Mouse (Mus musculus): ENCODE results near the gene Ccdc62. TPM values are rescaled to one million over a fixed set of nuclear protein-coding genes. Genes with fewer than 3 reads are reported as not detected.

Ccdc62 gene
- polyA plus RNA-seq, 1 experiment from 2014 or later: 4.6 TPM

DNA sequence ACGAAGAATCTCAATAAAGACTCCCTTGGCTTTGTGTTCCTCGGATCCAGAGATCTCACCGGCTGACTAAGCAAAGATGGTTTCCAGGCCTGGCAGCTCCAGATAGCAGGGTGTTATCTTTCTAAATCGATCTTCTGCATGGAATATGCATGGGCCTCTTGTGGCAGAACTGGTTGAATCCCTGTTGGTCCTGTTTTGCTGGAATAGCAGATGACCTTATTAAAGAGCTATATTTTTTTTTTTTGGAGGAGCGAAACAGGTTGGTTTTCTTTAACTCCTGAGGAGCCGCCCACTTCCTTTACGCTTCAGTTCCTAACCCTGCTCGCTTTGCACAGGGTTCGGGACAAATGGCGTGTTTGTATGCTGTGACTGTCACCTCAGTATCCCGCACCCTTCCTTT lies 34.1 kb upstream of the Ccdc62 start:
- no peak for DNase-seq (ENCODE audit: low spot score, missing footprints)
- no peaks in the 10 kb centered on the region for H3K36me3 ChIP-seq (ENCODE audit: control insufficient read depth, insufficient read depth, low read length)
- H3K4me3 ChIP-seq (ENCODE audit: low read depth, low read length): no peak overlapping the region
- no peak overlapping the region for H3K9ac ChIP-seq (ENCODE audit: low read length)
- H3K9me3 ChIP-seq (ENCODE audit: control insufficient read depth, low read length): no peaks in the 10 kb centered on the region
- no peaks in the 10 kb centered on the region for H3K27me3 ChIP-seq (ENCODE audit: control insufficient read depth, insufficient read depth, low read length)
- no peak overlapping the region for H3K4me2 ChIP-seq
- H3K27ac ChIP-seq (ENCODE audit: low read depth, low read length): no peak overlapping the region
- no peak for ATAC-seq (ENCODE audit: low FRiP score)
- 88% methylated on average over 11 of the region's 11 CpGs for WGBS
- H3K4me1 ChIP-seq (ENCODE audit: control insufficient read depth, insufficient read depth, low read length): no peaks in the 10 kb centered on the region

DNA sequence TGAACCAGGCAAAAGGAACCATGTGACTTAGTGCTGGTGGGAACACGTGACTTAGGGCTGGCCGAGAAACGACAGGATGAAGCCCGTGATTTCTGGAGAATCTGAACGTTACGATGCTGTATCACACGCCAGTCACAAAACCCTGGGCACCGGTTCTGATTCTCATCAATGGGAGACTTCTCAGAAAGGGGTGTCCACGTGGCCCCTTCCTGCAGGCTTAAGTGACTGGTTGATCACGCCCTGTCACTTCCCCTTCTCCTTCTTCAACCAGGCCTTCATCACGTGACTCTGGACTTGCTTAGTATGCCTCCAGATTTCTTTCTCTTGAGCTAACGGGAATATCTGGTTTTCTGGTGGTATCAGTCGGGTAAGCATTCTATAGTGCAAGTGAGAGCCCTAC lies 33.1 kb upstream of the Ccdc62 start:
- 85% methylated on average over 13 of the region's 13 CpGs for WGBS
- no peak for DNase-seq (ENCODE audit: low spot score, missing footprints)

DNA sequence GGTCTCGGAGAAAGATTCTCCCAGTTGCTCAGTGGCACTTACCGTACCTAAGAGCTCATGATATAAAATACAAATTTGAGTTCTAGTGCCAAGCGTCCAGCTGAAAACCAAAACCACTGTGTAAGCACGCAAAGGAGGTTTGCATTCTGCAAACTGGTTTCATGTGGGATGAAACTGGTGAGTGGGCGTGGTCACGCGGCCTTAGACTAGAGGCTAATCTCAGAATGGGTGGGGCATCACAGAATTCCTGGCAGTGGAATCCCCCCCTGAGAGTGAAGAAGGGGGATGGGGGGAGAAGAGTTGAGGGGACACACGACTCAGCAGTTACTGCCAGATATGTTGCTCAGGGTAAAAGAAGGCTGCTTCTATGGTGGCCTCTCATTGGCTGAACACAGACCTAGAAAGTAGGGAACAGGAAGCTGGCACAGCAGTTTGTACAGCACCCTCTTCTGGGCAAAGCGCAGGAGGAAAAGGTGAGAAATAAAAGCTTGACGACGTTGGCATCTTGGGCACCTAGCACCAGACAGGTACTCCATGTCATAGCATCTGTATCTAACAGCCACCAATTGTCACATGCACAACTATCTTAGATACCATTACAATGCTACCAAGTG lies 26.3 kb upstream of the Ccdc62 start:
- H3K4me3 ChIP-seq (ENCODE audit: low read depth, low read length): no peak overlapping the region
- ATAC-seq (ENCODE audit: low FRiP score): no peak
- DNase-seq (ENCODE audit: low spot score, missing footprints): no peak
- WGBS: 73% methylated on average over 11 of the region's 11 CpGs
- H3K27ac ChIP-seq (ENCODE audit: low read depth, low read length): no peak overlapping the region
- peaks cover 2% of the 10 kb centered on the region; the same call in 1 of the 2 replicates for H3K36me3 ChIP-seq (ENCODE audit: control insufficient read depth, insufficient read depth, low read length)
- H3K4me1 ChIP-seq (ENCODE audit: control insufficient read depth, insufficient read depth, low read length): peaks cover 12% of the 10 kb centered on the region
- H3K27me3 ChIP-seq (ENCODE audit: control insufficient read depth, insufficient read depth, low read length): no peaks in the 10 kb centered on the region
- no peaks in the 10 kb centered on the region for H3K9me3 ChIP-seq (ENCODE audit: control insufficient read depth, low read length)
- no peak overlapping the region for H3K9ac ChIP-seq (ENCODE audit: low read length)
- no peak overlapping the region for H3K4me2 ChIP-seq

More for the DNA sequence above, 33.1 kb upstream of the Ccdc62 start:
- Histone ChIP-seq H3K4me2 (no peak overlapping the region), H3K4me1 (ENCODE audit: control insufficient read depth, insufficient read depth, low read length) (no peaks in the 10 kb centered on the region), H3K27ac (ENCODE audit: low read depth, low read length) (no peak overlapping the region), H3K36me3 (ENCODE audit: control insufficient read depth, insufficient read depth, low read length) (no peaks in the 10 kb centered on the region), H3K9ac (ENCODE audit: low read length) (no peak overlapping the region), H3K9me3 (ENCODE audit: control insufficient read depth, low read length) (no peaks in the 10 kb centered on the region), H3K27me3 (ENCODE audit: control insufficient read depth, insufficient read depth, low read length) (no peaks in the 10 kb centered on the region), H3K4me3 (ENCODE audit: low read depth, low read length) (no peak overlapping the region)
- no peak for ATAC-seq (ENCODE audit: low FRiP score)

DNA sequence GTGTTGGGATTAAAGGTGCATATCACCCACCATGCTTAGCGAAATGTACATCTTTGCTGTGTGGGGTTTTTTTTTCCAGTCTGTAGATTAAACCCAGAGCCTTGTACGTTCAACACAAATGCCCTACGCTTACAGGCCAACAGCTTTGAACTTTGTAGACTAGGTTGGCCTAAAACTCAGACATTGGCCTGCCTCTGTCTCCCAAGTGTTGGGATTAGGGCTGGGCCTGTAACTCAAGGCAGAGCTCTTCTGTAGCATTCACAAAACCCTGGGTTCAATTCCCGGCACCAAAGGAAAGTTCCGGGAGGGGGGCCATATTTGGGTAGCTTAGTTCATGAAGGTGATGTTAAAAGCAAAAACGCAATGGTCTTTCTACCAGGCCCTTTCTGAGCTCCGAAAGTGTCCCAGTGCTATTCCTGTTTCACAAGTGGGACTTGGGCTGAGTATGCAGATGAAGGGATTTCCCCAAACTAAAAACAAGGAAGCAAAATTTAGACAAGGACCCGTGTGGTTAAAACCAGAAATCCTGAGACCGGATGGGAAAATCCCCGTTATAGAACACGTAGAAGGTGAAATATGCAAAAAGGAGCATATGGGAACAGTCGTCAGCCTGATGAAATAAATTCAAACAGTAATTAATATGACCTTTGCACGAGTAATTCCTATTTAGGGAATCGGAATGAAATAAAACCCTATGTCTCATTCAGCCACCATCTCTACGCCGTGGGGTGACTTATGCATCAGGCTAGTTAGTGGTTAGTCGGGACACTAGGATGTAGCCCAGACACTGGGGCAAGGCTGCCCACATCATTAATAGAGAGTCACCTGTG lies 24.1 kb upstream of the Ccdc62 start:
- peak overlapping the region; percentile 27; the same call in 1 of the 2 replicates for H3K4me2 ChIP-seq
- peak overlapping the region; percentile 81; the same call in 1 of the 2 replicates for H3K4me3 ChIP-seq (ENCODE audit: low read depth, low read length)
- H3K36me3 ChIP-seq (ENCODE audit: control insufficient read depth, insufficient read depth, low read length): peaks cover 10% of the 10 kb centered on the region
- 0 out of 2 replicates have a peak overlapping the region, but pooled peaks have one; percentile 30 for H3K9ac ChIP-seq (ENCODE audit: low read length)
- 76% methylated on average over 17 of the region's 17 CpGs for WGBS
- no peak overlapping the region for H3K27ac ChIP-seq (ENCODE audit: low read depth, low read length)
- DNase-seq (ENCODE audit: low spot score, missing footprints) (peak; percentile 88), ATAC-seq (ENCODE audit: low FRiP score) (no peak)
- peaks cover 12% of the 10 kb centered on the region for H3K4me1 ChIP-seq (ENCODE audit: control insufficient read depth, insufficient read depth, low read length)
- H3K27me3 ChIP-seq (ENCODE audit: control insufficient read depth, insufficient read depth, low read length): no peaks in the 10 kb centered on the region
- H3K9me3 ChIP-seq (ENCODE audit: control insufficient read depth, low read length): no peaks in the 10 kb centered on the region

DNA sequence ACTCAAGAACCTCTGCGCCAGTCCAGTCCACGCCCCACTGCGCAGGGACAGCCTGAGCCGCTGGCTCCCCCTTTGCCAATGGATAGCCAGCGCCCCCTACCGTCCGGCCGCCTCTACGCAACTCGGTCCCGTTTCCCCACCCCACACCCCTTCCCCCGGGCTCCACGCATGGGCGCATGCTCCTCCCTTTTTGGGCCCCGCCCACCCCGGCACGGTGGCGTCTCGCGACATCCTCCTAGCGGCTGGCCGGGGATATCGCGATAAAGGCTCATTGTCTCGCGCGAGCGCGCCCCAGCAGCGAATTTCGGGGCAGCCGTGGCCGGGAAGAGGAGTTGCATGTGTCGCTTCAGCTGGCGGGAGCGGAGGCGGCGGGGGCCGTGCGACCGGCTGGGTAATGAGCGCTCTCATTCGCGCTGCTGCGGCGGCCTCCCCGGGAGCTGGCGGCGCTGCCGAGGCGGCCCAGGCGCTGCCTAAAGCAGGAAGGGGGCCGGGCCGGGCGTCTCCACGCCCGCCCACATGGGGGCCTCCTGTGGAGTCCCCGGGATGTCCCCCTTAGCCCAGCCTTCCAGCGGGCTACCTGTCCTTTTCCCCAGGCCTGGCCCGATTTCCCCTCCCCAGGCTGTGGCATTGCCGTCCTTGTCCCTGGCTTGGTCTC lies 23.4 kb upstream of the Ccdc62 start, which contains the start of gene Denr:
TSS of gene Denr (plus strand) at position 200 of the 655 bp plus-strand sequence.
- DNase-seq (ENCODE audit: low spot score, missing footprints): peak; percentile 100
- H3K27ac ChIP-seq (ENCODE audit: low read depth, low read length): peak within 1 kb of the TSS; percentile 65; the same call in 1 of the 2 replicates
- peak within 1 kb of the TSS; percentile 94 for H3K9ac ChIP-seq (ENCODE audit: low read length)
- under 1% methylated on average over 60 of the region's 61 CpGs for WGBS
- peaks cover 12% of the 10 kb centered on the region for H3K4me1 ChIP-seq (ENCODE audit: control insufficient read depth, insufficient read depth, low read length)
- H3K4me3 ChIP-seq (ENCODE audit: low read depth, low read length): peak within 1 kb of the TSS; percentile 81
- peak within 1 kb of the TSS; percentile 95 for H3K4me2 ChIP-seq
- peak; percentile 98 for ATAC-seq (ENCODE audit: low FRiP score)
- no peaks in the 10 kb centered on the region for H3K9me3 ChIP-seq (ENCODE audit: control insufficient read depth, low read length)
- no peaks in the 10 kb centered on the region for H3K27me3 ChIP-seq (ENCODE audit: control insufficient read depth, insufficient read depth, low read length)
- peaks cover 10% of the 10 kb centered on the region for H3K36me3 ChIP-seq (ENCODE audit: control insufficient read depth, insufficient read depth, low read length)

DNA sequence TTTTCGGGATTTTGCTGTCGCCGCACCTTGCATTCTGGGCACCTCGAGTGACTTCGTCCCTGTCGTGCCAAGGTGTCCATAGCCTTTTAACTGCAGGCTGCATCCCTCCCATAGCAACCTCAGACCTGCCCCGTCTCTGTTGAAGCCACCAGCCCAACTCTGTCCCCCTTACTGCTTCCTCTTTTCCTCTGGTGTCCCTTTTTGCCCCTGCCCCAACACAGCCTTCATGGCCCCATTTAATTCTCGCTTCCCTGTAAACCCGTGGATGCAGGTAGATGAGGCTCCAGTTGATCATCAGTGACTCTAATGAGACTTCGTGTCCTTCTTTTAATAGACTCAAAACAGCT lies 22.9 kb upstream of the Ccdc62 start:
- Histone ChIP-seq H3K4me1 (ENCODE audit: control insufficient read depth, insufficient read depth, low read length) (peaks cover 12% of the 10 kb centered on the region), H3K9ac (ENCODE audit: low read length) (peak overlapping the region; percentile 94), H3K27me3 (ENCODE audit: control insufficient read depth, insufficient read depth, low read length) (no peaks in the 10 kb centered on the region), H3K4me3 (ENCODE audit: low read depth, low read length) (peak overlapping the region; percentile 81), H3K4me2 (peak overlapping the region; percentile 95), H3K36me3 (ENCODE audit: control insufficient read depth, insufficient read depth, low read length) (peaks cover 10% of the 10 kb centered on the region), H3K27ac (ENCODE audit: low read depth, low read length) (no peak overlapping the region), H3K9me3 (ENCODE audit: control insufficient read depth, low read length) (no peaks in the 10 kb centered on the region)
- ATAC-seq (ENCODE audit: low FRiP score) (no peak), DNase-seq (ENCODE audit: low spot score, missing footprints) (no peak)
- WGBS: 8% methylated on average over 10 of the region's 10 CpGs

DNA sequence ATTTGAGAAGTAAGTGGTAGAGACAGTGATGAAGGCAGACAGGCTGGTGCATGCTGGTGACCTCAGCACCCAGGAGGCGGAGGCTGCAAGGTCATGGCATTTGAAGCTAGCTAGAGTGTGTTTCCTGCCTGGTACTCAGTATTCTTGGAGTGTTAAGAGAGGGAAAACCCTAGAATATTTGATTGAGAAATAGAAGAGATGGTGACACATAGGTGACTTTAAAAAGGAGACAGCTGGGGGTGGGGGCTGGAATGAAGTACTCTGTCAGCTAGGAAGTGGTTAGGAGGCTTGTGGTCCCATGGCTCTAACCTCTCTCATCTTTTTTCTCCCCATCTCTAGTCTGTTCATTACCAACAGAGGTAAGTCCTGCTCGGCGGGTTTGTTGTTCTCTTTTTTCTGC lies 15.6 kb upstream of the Ccdc62 start:
- H3K36me3 ChIP-seq (ENCODE audit: control insufficient read depth, insufficient read depth, low read length): peaks cover 16% of the 10 kb centered on the region

DNA sequence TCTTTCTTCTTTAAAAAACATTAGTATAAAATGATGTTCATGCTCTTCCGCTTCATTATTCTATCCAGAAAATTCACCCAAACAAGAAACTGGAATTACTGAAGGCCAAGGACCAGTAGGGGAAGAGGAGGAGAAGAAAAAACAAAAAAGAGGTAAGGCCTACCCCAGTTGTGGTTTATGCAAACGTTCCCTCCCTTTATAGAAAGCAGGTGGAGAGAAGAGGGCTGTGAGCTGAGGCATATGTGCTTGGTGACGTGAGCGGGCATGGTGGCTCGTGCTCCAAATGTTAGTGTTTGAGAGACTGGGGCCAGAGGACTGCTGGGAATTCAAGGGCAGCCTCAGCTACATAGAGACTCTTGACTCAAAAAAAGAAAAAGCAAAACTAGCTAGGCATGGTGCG lies 8.4 kb upstream of the Ccdc62 start:
- 98% methylated on average over 6 of the region's 6 CpGs for WGBS
- H3K4me1 ChIP-seq (ENCODE audit: control insufficient read depth, insufficient read depth, low read length): no peaks in the 10 kb centered on the region
- H3K4me3 ChIP-seq (ENCODE audit: low read depth, low read length): no peak overlapping the region
- no peak overlapping the region for H3K4me2 ChIP-seq
- no peaks in the 10 kb centered on the region for H3K27me3 ChIP-seq (ENCODE audit: control insufficient read depth, insufficient read depth, low read length)
- no peak overlapping the region for H3K9ac ChIP-seq (ENCODE audit: low read length)
- DNase-seq (ENCODE audit: low spot score, missing footprints) (no peak), ATAC-seq (ENCODE audit: low FRiP score) (no peak)
- no peak overlapping the region for H3K27ac ChIP-seq (ENCODE audit: low read depth, low read length)
- H3K9me3 ChIP-seq (ENCODE audit: control insufficient read depth, low read length): no peaks in the 10 kb centered on the region
- H3K36me3 ChIP-seq (ENCODE audit: control insufficient read depth, insufficient read depth, low read length): peaks cover 27% of the 10 kb centered on the region

More for the DNA sequence above, 15.6 kb upstream of the Ccdc62 start:
- no peak overlapping the region for H3K4me2 ChIP-seq
- no peaks in the 10 kb centered on the region for H3K4me1 ChIP-seq (ENCODE audit: control insufficient read depth, insufficient read depth, low read length)
- no peaks in the 10 kb centered on the region for H3K27me3 ChIP-seq (ENCODE audit: control insufficient read depth, insufficient read depth, low read length)
- H3K9ac ChIP-seq (ENCODE audit: low read length): no peak overlapping the region
- no peak for DNase-seq (ENCODE audit: low spot score, missing footprints)
- H3K4me3 ChIP-seq (ENCODE audit: low read depth, low read length): no peak overlapping the region
- ATAC-seq (ENCODE audit: low FRiP score): no peak
- no peak overlapping the region for H3K27ac ChIP-seq (ENCODE audit: low read depth, low read length)
- WGBS: 91% methylated on average over 3 of the region's 3 CpGs
- H3K9me3 ChIP-seq (ENCODE audit: control insufficient read depth, low read length): no peaks in the 10 kb centered on the region

DNA sequence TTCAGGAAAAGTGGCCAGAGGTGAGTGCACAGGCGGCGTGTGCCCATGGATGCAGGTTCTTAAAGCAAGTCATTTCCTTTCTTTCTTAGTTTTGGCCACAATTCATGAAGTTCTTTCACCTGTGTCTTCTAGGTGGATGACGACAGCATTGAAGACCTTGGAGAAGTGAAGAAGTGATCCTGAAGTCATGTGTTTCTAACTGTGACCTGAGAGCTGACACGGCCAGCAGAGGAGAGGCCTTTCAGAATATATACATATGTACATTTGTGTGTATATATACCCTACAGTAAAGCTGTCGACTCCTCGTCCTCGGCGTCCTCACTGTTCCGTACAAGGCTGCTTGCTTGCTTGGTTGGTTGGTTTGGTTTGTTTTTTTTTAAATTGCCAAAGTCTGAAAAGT lies 3.4 kb upstream of the Ccdc62 start, which contains the start of gene Gm43518:
TSS of gene Gm43518 (plus strand) at position 301 of the 400 bp plus-strand sequence.
- no peak within 1 kb of the TSS for H3K9ac ChIP-seq (ENCODE audit: low read length)
- no peak within 1 kb of the TSS for H3K27ac ChIP-seq (ENCODE audit: low read depth, low read length)
- no peaks in the 10 kb centered on the region for H3K27me3 ChIP-seq (ENCODE audit: control insufficient read depth, insufficient read depth, low read length)
- H3K36me3 ChIP-seq (ENCODE audit: control insufficient read depth, insufficient read depth, low read length): peaks cover 20% of the 10 kb centered on the region
- peaks cover 3% of the 10 kb centered on the region; the same call in 1 of the 2 replicates for H3K4me1 ChIP-seq (ENCODE audit: control insufficient read depth, insufficient read depth, low read length)
- H3K4me3 ChIP-seq (ENCODE audit: low read depth, low read length): no peak within 1 kb of the TSS
- no peak for DNase-seq (ENCODE audit: low spot score, missing footprints)
- H3K4me2 ChIP-seq: no peak within 1 kb of the TSS
- no peak for ATAC-seq (ENCODE audit: low FRiP score)
- H3K9me3 ChIP-seq (ENCODE audit: control insufficient read depth, low read length): no peaks in the 10 kb centered on the region
- WGBS: 94% methylated on average over 9 of the region's 9 CpGs

Data from midbrain, embryonic 11.5 days (tissue).